Mouse (Mus musculus): Measurements from ENCODE around the gene BC061212. TPM values are rescaled to one million over a fixed set of nuclear protein-coding genes. Genes with fewer than 3 reads are reported as not detected.
"Not testable (repeated sequence)": the region's sequence is repeated elsewhere in the genome, so short reads cannot be mapped to it uniquely, and the experiment has no call there.

BC061212 gene
- polyA plus RNA-seq (2014; fragmentation: Nextera tagmentation; extraction: Ambion mirVana) = not detected in 2 replicates

DNA sequence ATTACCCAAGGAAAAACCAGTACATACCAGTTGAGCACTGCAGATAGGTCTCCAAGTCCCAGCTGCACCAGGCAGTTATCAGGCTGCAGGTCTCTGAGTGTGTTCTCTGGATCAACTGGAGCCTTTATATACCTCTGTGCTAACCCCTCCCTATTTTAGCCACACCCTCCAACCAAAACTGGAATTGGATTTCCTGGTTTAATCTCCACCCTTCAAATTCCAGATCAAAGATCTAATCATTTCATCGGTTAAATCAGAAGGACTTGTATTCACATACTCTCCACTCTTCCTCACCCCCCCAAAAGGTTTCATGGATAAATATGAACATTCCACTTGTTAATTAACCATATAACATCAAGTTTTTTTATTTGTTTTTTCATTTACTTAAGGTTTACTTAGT, at the start of gene BC061212:
Gene BC061212, minus strand, starts transcription at position 101 of the 400 bp plus-strand sequence.
- no CpG with 5 or more reads among the region's 1 CpGs for WGBS
- H3K9me3 ChIP-seq (ENCODE audit: control insufficient read depth, low read length); H3K4me3 ChIP-seq (replicated peaks; ENCODE audit: low read length); H3K27me3 ChIP-seq (ENCODE audit: control insufficient read depth, insufficient read depth, low read length); H3K27ac ChIP-seq; H3K9ac ChIP-seq; H3K4me2 ChIP-seq (replicated peaks); DNase-seq (ENCODE audit: low spot score); H3K36me3 ChIP-seq (replicated peaks; ENCODE audit: control insufficient read depth, insufficient read depth); ATAC-seq (ENCODE audit: low FRiP score); H3K4me1 ChIP-seq (replicated peaks; ENCODE audit: control insufficient read depth, insufficient read depth, low read length): not testable (repeated sequence)

DNA sequence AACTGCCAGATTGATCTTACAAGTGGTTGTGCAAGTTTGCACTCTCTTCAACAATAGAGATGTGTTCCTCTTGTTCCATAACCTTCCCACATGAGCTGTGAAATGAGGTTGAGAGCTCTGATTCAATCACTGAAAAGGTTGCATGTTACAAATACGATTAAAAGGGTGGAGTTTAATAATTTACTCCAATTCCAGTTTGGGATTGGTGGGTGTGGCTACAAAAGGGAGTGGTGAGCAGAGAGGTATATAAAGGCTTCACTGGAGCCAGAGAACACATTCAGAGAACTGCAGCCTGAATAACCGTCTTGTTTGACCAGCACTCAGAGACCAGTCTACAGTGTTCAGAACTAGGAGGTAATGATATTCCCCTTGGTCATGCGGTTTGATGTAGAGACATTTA, 5.7 kb upstream of the BC061212 start, which contains the start of gene Gm6351:
Gene Gm6351, plus strand, starts transcription at position 301 of the 400 bp plus-strand sequence.
- ATAC-seq (ENCODE audit: low FRiP score); H3K4me3 ChIP-seq (replicated peaks; ENCODE audit: low read length); H3K4me1 ChIP-seq (replicated peaks; ENCODE audit: control insufficient read depth, insufficient read depth, low read length); DNase-seq (ENCODE audit: low spot score); H3K27me3 ChIP-seq (ENCODE audit: control insufficient read depth, insufficient read depth, low read length); H3K9ac ChIP-seq; H3K4me2 ChIP-seq (replicated peaks); H3K27ac ChIP-seq; H3K9me3 ChIP-seq (ENCODE audit: control insufficient read depth, low read length); H3K36me3 ChIP-seq (replicated peaks; ENCODE audit: control insufficient read depth, insufficient read depth): not testable (repeated sequence)
- no CpG with 5 or more reads among the region's 3 CpGs for WGBS

Other genes with a start within 250 kb of the BC061212 start
- gene Gm7792, start 226.8 kb downstream of the BC061212 start, polyA plus RNA-seq (2014; fragmentation: Nextera tagmentation; extraction: Ambion mirVana) = not detected in 2 replicates
- not detected in 2 replicates for gene Gm16429, start 141.5 kb downstream of the BC061212 start, polyA plus RNA-seq (2014; fragmentation: Nextera tagmentation; extraction: Ambion mirVana)
- not detected in 2 replicates for gene Gm6351, start 5.8 kb upstream of the BC061212 start, polyA plus RNA-seq (2014; fragmentation: Nextera tagmentation; extraction: Ambion mirVana)
- gene Gm3106, start 147.5 kb upstream of the BC061212 start, polyA plus RNA-seq (2014; fragmentation: Nextera tagmentation; extraction: Ambion mirVana) = not detected in 2 replicates
- not detected in 2 replicates for gene A430089I19Rik, start 236.3 kb upstream of the BC061212 start, polyA plus RNA-seq (2014; fragmentation: Nextera tagmentation; extraction: Ambion mirVana)
- not detected in 2 replicates for gene Gm6502, start 243.9 kb upstream of the BC061212 start, polyA plus RNA-seq (2014; fragmentation: Nextera tagmentation; extraction: Ambion mirVana)

All from hindbrain, embryonic 14.5 days (tissue).